Mouse (Mus musculus): ENCODE data around the gene Rpl10-ps3. TPM values are rescaled to one million over a fixed set of nuclear protein-coding genes. Genes with fewer than 3 reads are reported as not detected.

Rpl10-ps3 gene
- polyA plus RNA-seq, 1 experiment from 2014 or later: 142 TPM

DNA sequence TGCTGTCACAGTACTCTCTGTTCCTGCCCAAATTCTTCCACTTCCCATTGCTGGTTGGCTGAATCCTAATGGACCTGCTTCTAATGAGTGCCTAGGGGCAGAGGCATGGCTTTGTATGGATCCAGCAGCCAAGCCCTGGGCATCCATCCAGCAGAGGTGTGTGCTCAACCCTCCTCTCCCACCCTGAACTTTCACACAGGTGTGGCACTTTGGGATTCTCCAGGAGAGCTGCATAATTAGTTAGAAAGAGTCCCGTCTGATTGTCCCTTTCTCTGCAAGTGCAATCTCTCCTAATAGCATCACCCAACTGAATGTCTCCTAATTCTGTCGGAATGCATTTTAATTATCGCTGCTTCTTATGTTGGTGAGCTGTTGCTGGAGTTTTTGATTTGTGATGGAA, 4.4 kb upstream of the Rpl10-ps3 start:
- Histone ChIP-seq H3K4me3 (no peak overlapping the region), H3K27me3 (no peaks in the 10 kb centered on the region), H3K4me1 (replicated peaks) (0 out of 2 replicates have a peak, but pooled peaks cover 6% of the 10 kb centered on the region), H3K9me3 (no peaks in the 10 kb centered on the region), H3K4me2 (no peak overlapping the region), H3K36me3 (no peaks in the 10 kb centered on the region), H3K27ac (no peak overlapping the region), H3K9ac (no peak overlapping the region)
- ATAC-seq (ENCODE audit: low FRiP score): no peak
- 84% methylated on average over 3 of the region's 3 CpGs for WGBS

GRCm38 (mm10) chr9:50348256-50348655, 3.5 kb upstream of the Rpl10-ps3 start:
- no peak overlapping the region for H3K9ac ChIP-seq
- H3K36me3 ChIP-seq: no peaks in the 10 kb centered on the region
- 75% methylated on average over 10 of the region's 10 CpGs for WGBS
- H3K4me3 ChIP-seq: no peak overlapping the region
- no peak for ATAC-seq (ENCODE audit: low FRiP score)
- 0 out of 2 replicates have a peak, but pooled peaks cover 6% of the 10 kb centered on the region for H3K4me1 ChIP-seq (replicated peaks)
- H3K27me3 ChIP-seq: no peaks in the 10 kb centered on the region
- H3K4me2 ChIP-seq: no peak overlapping the region
- H3K9me3 ChIP-seq: no peaks in the 10 kb centered on the region
- H3K27ac ChIP-seq: no peak overlapping the region

DNA sequence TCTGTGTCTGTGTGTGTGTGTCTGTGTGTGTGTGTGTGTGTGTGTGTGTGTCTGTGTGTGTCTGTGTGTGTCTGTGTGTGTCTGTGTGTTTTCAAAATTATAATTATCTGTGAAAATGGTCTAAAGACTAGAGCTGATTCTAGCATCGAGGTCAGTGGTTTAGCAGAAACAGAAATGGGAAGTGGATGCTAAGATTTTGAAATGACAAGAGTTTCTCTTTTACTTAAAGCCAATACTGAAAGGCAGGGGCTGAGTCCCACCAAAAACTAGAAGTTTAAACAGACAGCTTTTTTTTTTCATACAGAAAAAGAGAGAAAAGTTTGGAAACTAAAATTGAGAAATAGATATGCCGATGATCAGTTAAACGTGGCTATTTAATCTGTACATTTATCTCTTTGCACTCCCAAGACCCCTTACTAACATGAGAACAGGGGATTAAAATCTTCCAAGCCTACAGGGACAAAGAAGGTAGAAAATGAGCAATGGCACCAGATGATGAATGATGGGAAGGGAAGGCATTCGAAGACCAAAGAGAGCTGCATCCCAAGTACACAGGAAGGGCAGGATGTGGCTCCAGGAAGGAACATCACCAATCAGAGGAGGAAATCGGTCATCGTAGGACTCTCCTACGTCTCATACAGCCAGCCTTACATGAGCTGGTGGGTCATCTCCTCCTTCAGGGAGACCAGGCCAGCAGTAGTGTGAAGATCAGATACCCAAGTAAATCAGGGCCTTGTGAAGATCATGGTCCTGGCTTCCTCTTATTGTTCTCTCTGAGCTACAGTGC, 9.0 kb downstream of the Rpl10-ps3 start:
- whole genome bisulfite sequencing: 83% methylated on average over 7 of the region's 7 CpGs
- no peaks in the 10 kb centered on the region for H3K27me3 ChIP-seq
- H3K36me3 ChIP-seq: no peaks in the 10 kb centered on the region
- ATAC-seq (ENCODE audit: low FRiP score): no peak
- no peak overlapping the region for H3K4me3 ChIP-seq
- H3K9ac ChIP-seq: no peak overlapping the region
- no peaks in the 10 kb centered on the region for H3K9me3 ChIP-seq
- no peak overlapping the region for H3K27ac ChIP-seq
- H3K4me2 ChIP-seq: no peak overlapping the region
- no peaks in the 10 kb centered on the region; the same call in 1 of the 2 replicates for H3K4me1 ChIP-seq (replicated peaks)

DNA sequence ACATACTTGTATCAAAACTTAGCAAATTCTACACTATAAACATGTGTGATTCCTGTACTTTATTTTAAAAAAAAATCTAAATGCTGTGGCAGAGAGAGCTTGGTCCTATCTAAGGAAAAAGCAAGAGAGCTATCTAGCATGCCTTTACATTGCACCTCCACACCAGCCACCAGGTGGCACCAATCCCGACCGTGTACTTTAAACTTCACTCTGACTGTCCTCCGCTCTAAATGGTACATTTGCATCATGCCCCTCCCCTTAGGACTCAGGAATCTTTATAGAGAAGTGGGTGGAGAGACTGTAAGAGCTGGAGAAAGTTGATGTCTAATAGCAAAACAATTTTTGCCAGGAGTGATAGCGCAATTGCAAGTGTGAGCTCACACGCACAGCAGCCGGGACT, 11.4 kb downstream of the Rpl10-ps3 start:
- Histone ChIP-seq H3K4me2 (no peak overlapping the region), H3K9ac (no peak overlapping the region), H3K27ac (no peak overlapping the region), H3K27me3 (no peaks in the 10 kb centered on the region), H3K4me1 (replicated peaks) (no peaks in the 10 kb centered on the region; the same call in 1 of the 2 replicates), H3K4me3 (no peak overlapping the region), H3K9me3 (no peaks in the 10 kb centered on the region), H3K36me3 (no peaks in the 10 kb centered on the region)
- no peak for ATAC-seq (ENCODE audit: low FRiP score)
- WGBS: 39% methylated on average over 6 of the region's 6 CpGs

- ATAC-seq (ENCODE audit: low FRiP score): no peak
- 0 out of 2 replicates have a peak, but pooled peaks cover 10% of the 10 kb centered on the region for H3K9me3 ChIP-seq
- H3K9ac ChIP-seq: no peak overlapping the region
- no peak overlapping the region for H3K4me2 ChIP-seq
- no peak overlapping the region for H3K4me3 ChIP-seq
- no peaks in the 10 kb centered on the region for H3K36me3 ChIP-seq
- H3K27me3 ChIP-seq: no peaks in the 10 kb centered on the region
- H3K27ac ChIP-seq: no peak overlapping the region
- whole genome bisulfite sequencing: 85% methylated on average over 9 of the region's 9 CpGs
- H3K4me1 ChIP-seq (replicated peaks): 0 out of 2 replicates have a peak, but pooled peaks cover 3% of the 10 kb centered on the region
These were observed 20.2 kb downstream of the Rpl10-ps3 start for GRCm38 (mm10) chr9:50324355-50325225.

DNA sequence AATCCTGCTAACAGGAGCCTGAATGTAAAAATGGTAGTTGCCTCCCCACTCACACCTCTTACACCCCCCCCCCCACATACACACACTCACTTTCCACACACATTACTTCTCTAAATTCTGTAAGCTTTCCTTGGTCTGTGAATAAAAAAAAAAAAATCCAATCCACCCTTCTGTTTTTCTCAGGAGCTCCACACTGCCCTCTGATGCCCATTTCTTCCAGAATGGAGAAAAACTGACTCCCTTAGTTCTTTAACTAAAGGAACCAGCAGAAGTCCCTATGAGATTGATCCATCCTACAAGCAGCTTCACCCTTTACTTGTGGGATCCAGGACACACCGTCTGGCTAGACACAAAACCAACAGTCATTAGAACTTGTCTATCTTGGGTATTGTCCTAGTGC, 24.0 kb downstream of the Rpl10-ps3 start:
- 30% methylated on average over 1 of the region's 1 CpGs for WGBS
- H3K27me3 ChIP-seq: no peaks in the 10 kb centered on the region
- no peak overlapping the region for H3K4me2 ChIP-seq
- no peak overlapping the region for H3K4me3 ChIP-seq
- H3K9me3 ChIP-seq: 0 out of 2 replicates have a peak, but pooled peaks cover 9% of the 10 kb centered on the region
- no peak for ATAC-seq (ENCODE audit: low FRiP score)
- H3K36me3 ChIP-seq: no peaks in the 10 kb centered on the region
- peaks cover 10% of the 10 kb centered on the region; the same call in 1 of the 2 replicates for H3K4me1 ChIP-seq (replicated peaks)
- no peak overlapping the region for H3K9ac ChIP-seq
- no peak overlapping the region for H3K27ac ChIP-seq

GRCm38 (mm10) chr9:50319506-50319905, 25.3 kb downstream of the Rpl10-ps3 start:
- Histone ChIP-seq H3K9me3 (0 out of 2 replicates have a peak, but pooled peaks cover 4% of the 10 kb centered on the region), H3K4me1 (replicated peaks) (peaks cover 13% of the 10 kb centered on the region; the same call in 1 of the 2 replicates), H3K27me3 (no peaks in the 10 kb centered on the region), H3K9ac (no peak overlapping the region), H3K27ac (no peak overlapping the region), H3K4me2 (no peak overlapping the region), H3K4me3 (no peak overlapping the region), H3K36me3 (no peaks in the 10 kb centered on the region)
- WGBS: 83% methylated on average over 5 of the region's 5 CpGs
- no peak for ATAC-seq (ENCODE audit: low FRiP score)

DNA sequence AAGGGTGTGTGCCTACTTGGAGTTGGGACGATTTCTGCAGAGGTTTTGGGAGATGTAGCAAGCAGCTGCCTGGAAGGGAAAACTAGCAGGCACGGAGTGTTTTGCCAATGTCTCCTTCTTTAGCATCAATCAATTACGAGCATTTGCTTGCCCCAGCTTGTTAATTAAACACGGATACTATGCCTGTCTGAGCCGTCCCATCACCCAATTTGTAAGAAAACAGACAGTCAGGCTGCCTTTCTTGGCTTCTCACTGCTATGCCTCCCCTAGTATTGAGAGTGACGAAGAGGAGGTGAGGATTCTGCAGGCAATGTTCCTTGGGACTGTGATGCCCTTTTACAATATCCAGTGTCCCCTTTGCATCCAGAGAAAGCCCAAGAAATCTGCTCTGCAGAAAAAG, 27.5 kb downstream of the Rpl10-ps3 start:
- Histone ChIP-seq H3K27me3 (no peaks in the 10 kb centered on the region), H3K27ac (no peak overlapping the region), H3K9ac (no peak overlapping the region), H3K9me3 (no peaks in the 10 kb centered on the region), H3K4me3 (no peak overlapping the region), H3K4me2 (no peak overlapping the region), H3K36me3 (no peaks in the 10 kb centered on the region), H3K4me1 (replicated peaks) (peaks cover 13% of the 10 kb centered on the region; the same call in 1 of the 2 replicates)
- no peak for ATAC-seq (ENCODE audit: low FRiP score)
- WGBS: 69% methylated on average over 6 of the region's 6 CpGs

DNA sequence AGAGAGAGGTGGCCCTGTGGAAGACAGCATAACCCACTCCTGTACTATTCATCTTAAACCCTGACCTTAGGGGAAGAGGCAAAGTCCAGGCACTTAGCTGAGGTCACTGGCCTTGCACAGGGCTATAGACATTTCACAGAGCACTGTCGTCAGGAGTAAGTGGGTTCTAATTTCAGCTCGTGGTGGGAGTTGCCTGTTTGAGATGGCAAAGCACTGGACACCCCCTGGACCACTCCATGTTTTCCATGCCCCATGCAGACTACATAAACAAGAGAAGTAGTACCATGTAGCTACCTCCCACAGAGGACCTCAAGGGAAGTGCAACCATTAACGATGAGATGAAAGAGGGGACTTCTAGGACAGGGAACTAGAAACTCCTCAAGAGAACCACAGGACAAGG, 29.1 kb downstream of the Rpl10-ps3 start:
- no peaks in the 10 kb centered on the region for H3K9me3 ChIP-seq
- no peak overlapping the region for H3K9ac ChIP-seq
- peaks cover 23% of the 10 kb centered on the region for H3K4me1 ChIP-seq (replicated peaks)
- no peak for ATAC-seq (ENCODE audit: low FRiP score)
- H3K4me3 ChIP-seq: no peak overlapping the region
- no peaks in the 10 kb centered on the region for H3K27me3 ChIP-seq
- 50% methylated on average over 3 of the region's 3 CpGs for WGBS
- no peaks in the 10 kb centered on the region for H3K36me3 ChIP-seq
- no peak overlapping the region for H3K4me2 ChIP-seq
- H3K27ac ChIP-seq: no peak overlapping the region

- no peak overlapping the region for H3K4me3 ChIP-seq
- H3K27me3 ChIP-seq: no peaks in the 10 kb centered on the region
- no peak overlapping the region for H3K9ac ChIP-seq
- no peaks in the 10 kb centered on the region for H3K9me3 ChIP-seq
- no peaks in the 10 kb centered on the region for H3K36me3 ChIP-seq
- H3K4me1 ChIP-seq (replicated peaks): peaks cover 29% of the 10 kb centered on the region
- no peak overlapping the region for H3K4me2 ChIP-seq
- H3K27ac ChIP-seq: 0 out of 2 replicates have a peak overlapping the region, but pooled peaks have one; percentile 14
- no peak for ATAC-seq (ENCODE audit: low FRiP score)
- WGBS: 43% methylated on average over 6 of the region's 6 CpGs
These were observed 33.7 kb downstream of the Rpl10-ps3 start for GRCm38 (mm10) chr9:50311036-50311545.

GRCm38 (mm10) chr9:50305666-50306402, 38.9 kb downstream of the Rpl10-ps3 start:
- peak overlapping the region; percentile 88 for H3K27ac ChIP-seq
- no peaks in the 10 kb centered on the region for H3K27me3 ChIP-seq
- WGBS: 30% methylated on average over 10 of the region's 10 CpGs
- H3K9ac ChIP-seq: 0 out of 2 replicates have a peak overlapping the region, but pooled peaks have one; percentile 24
- peak overlapping the region; percentile 21 for H3K4me2 ChIP-seq
- no peaks in the 10 kb centered on the region for H3K9me3 ChIP-seq
- H3K4me3 ChIP-seq: no peak overlapping the region
- no peaks in the 10 kb centered on the region for H3K36me3 ChIP-seq
- H3K4me1 ChIP-seq (replicated peaks): peaks cover 47% of the 10 kb centered on the region
- ATAC-seq (ENCODE audit: low FRiP score): peak; percentile 93

Measured in hindbrain, embryonic 13.5 days (tissue).